Mouse (Mus musculus): ENCODE data around the gene Samd4b.

- TF ChIP-seq CTCF (IDR thresholded peaks at IDR 0.05; ENCODE audit: control insufficient read depth, insufficient read depth, low read length): no peak
- no peak for TF ChIP-seq POLR2A (IDR thresholded peaks at IDR 0.05; ENCODE audit: borderline replicate concordance, control insufficient read depth, low read depth, low read length)
These were observed 235.4 kb downstream of the Samd4b start for GRCm38 (mm10) chr7:28362441-28363060.

Data from bone marrow, adult 2 months (tissue).